In the genomic region with DNA sequence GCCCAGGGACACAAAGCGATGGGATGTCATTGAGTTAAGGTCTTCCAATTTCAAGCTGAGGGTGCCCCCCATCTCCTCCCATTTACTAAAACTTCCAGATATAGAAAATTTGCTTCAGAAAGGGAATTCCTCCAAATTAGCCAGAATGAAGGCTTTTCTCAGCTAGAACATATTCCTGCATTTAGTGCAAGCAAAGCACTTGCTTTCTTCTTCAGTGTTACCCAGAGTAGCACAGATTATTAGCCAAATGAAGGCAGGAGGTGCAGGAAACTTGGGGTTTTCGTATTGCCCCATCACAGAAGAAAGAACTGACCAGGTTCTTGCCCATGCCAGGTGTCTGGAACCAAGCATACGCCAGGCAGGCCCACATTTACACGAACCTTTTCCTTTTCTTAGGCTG, we compare ENCODE assay signal across 19 mouse cellular contexts. TPM values are rescaled to one million over a fixed set of nuclear protein-coding genes. Genes with fewer than 3 reads are reported as not detected.
DNase-seq lines count a peak whose midpoint lies in the region; ATAC-seq and TF ChIP-seq lines count a peak whose summit lies in the region.
"Had no signal": no experiment of that assay in that cellular context is flagged by ENCODE, and none has a peak within 500 bp of the region (broad histone marks: within the 10 kb centered on the region; RNA-seq: fewer than 3 reads in every experiment).

No protein-coding gene starts in this region.

- no peak overlapping the region for H3K4me2 ChIP-seq in liver, postnatal 0 days (ENCODE audit: low read depth, low read length)
- H3K4me2 ChIP-seq in liver, embryonic 12.5 days: no peak overlapping the region
- H3K4me2 ChIP-seq: forebrain, embryonic 13.5 days; heart, embryonic 13.5 days; hindbrain, embryonic 12.5 days had no signal

- WGBS in liver, postnatal 0 days (ENCODE audit: insufficient replicate concordance): 71% methylated on average over 4 of the region's 4 CpGs
- WGBS in liver, embryonic 12.5 days (ENCODE audit: insufficient replicate concordance): 69% methylated on average over 4 of the region's 4 CpGs

- peak overlapping the region; percentile 78; the same call in 1 of the 2 replicates for H3K27ac ChIP-seq in liver, postnatal 0 days (ENCODE audit: low read depth)
- no peak overlapping the region for H3K27ac ChIP-seq in liver, embryonic 12.5 days
- H3K27ac ChIP-seq: forebrain, embryonic 10.5 days; forebrain, embryonic 13.5 days; heart, embryonic 13.5 days; hindbrain, embryonic 12.5 days; hindbrain, embryonic 15.5 days had no signal

- no peak for ATAC-seq in liver, postnatal 0 days
- ATAC-seq in liver, embryonic 12.5 days: no peak
- ATAC-seq: activated CD4-positive, CD25-positive, alpha-beta regulatory T cell, adult 4 months; forebrain, embryonic 13.5 days; forebrain, embryonic 16.5 days had no signal

- peaks cover 14% of the 10 kb centered on the region for H3K36me3 ChIP-seq in liver, postnatal 0 days (replicated peaks; ENCODE audit: insufficient read depth, low read length)
- H3K36me3 ChIP-seq in liver, embryonic 12.5 days: no peaks in the 10 kb centered on the region
- H3K36me3 ChIP-seq in splenic B cell, adult 2 months (ENCODE audit: control insufficient read depth, insufficient read depth, low read length, poor library complexity, severe bottlenecking): peaks cover 6% of the 10 kb centered on the region; the same call in 1 of the 2 replicates

- H3K9ac ChIP-seq in liver, postnatal 0 days (replicated peaks): no peak overlapping the region
- H3K9ac ChIP-seq in liver, embryonic 12.5 days: no peak overlapping the region
- H3K9ac ChIP-seq: forebrain, embryonic 13.5 days; heart, embryonic 13.5 days; hindbrain, embryonic 12.5 days; hindbrain, embryonic 15.5 days had no signal

- no peaks in the 10 kb centered on the region for H3K9me3 ChIP-seq in liver, postnatal 0 days (ENCODE audit: low read length)
- H3K9me3 ChIP-seq in liver, embryonic 12.5 days (replicated peaks): no peaks in the 10 kb centered on the region
- H3K9me3 ChIP-seq: forebrain, embryonic 10.5 days; forebrain, embryonic 13.5 days; heart, embryonic 13.5 days; hindbrain, embryonic 12.5 days; hindbrain, embryonic 15.5 days had no signal

- H3K27me3 ChIP-seq in liver, postnatal 0 days (ENCODE audit: insufficient read depth, low read length): no peaks in the 10 kb centered on the region
- no peaks in the 10 kb centered on the region; the same call in 1 of the 2 replicates for H3K27me3 ChIP-seq in liver, embryonic 12.5 days (replicated peaks)
- no peaks in the 10 kb centered on the region for H3K27me3 ChIP-seq in splenic B cell, adult 2 months (ENCODE audit: control insufficient read depth, insufficient read depth, low read length, poor library complexity, severe bottlenecking)
- H3K27me3 ChIP-seq: forebrain, embryonic 13.5 days; heart, embryonic 13.5 days; hindbrain, embryonic 12.5 days; hindbrain, embryonic 15.5 days had no signal

- no peak for TF ChIP-seq CTCF in liver, postnatal 0 days (IDR thresholded peaks at IDR 0.05; ENCODE audit: low read depth)

- no peak overlapping the region for H3K4me3 ChIP-seq in liver, postnatal 0 days (ENCODE audit: low read depth, low read length)
- no peak overlapping the region for H3K4me3 ChIP-seq in liver, embryonic 12.5 days
- H3K4me3 ChIP-seq: forebrain, embryonic 10.5 days; forebrain, embryonic 13.5 days; heart, embryonic 13.5 days; hindbrain, embryonic 12.5 days; hindbrain, embryonic 15.5 days had no signal

- DNase-seq in adrenal gland, postnatal 10 days: peak; percentile 31
- no peak for DNase-seq in adrenal gland, postnatal 4 days (ENCODE audit: low spot score in 2 of 2)
- DNase-seq in liver, postnatal 0 days: no peak
- peak; percentile 49 for DNase-seq in adipocyte (ENCODE audit: low spot score)
- peak; percentile 22 for DNase-seq in splenic B cell, adult 2 months (ENCODE audit: low read depth, low spot score)
- no peak for DNase-seq in kidney, postnatal 14 days
- DNase-seq: cerebellum, adult 18-20 months; cerebellum, adult 9-10 months; cerebellum, postnatal 14 days; gastrocnemius, postnatal 10 days; gastrocnemius, postnatal 36 days had no signal

- TF ChIP-seq EP300 in liver, postnatal 0 days (IDR thresholded peaks at IDR 0.05; ENCODE audit: low read depth): no peak

- H3K4me1 ChIP-seq in liver, postnatal 0 days (ENCODE audit: insufficient read depth): peaks cover 25% of the 10 kb centered on the region
- peaks cover 14% of the 10 kb centered on the region for H3K4me1 ChIP-seq in liver, embryonic 12.5 days

RNA-seq across cellular contexts. Expression of gene Rgs2, which starts 3.7 kb away (rescaled TPM):
- 100 to 1,000 TPM; 254 to 383 TPM for total RNA-seq in adrenal gland, postnatal 10 days (2021)
- total RNA-seq in adrenal gland, postnatal 4 days (2021): 100 to 1,000 TPM; 169 to 213 TPM
- polyA plus RNA-seq in liver, postnatal 0 days (2015; fragmentation: Nextera tagmentation; extraction: Ambion mirVana): 26.0 and 27.8 TPM in 2 replicates
- 9.8 and 11.3 TPM in 2 replicates for polyA plus RNA-seq in liver, embryonic 12.5 days (2016; fragmentation: Nextera tagmentation; extraction: Ambion mirVana)

Comparison
In these comparisons a context has a peak if more than half of its experiments do, and no peak if none do; other contexts are left out.
1. DNase-seq: peak in adrenal gland, postnatal 10 days (single experiment), adipocyte (single experiment) and splenic B cell, adult 2 months (single experiment); none in adrenal gland, postnatal 4 days (0 of 2), liver, postnatal 0 days (single experiment) and kidney, postnatal 14 days (single experiment).